Mouse (Mus musculus): ENCODE results near the gene Rps5. TPM values are rescaled to one million over a fixed set of nuclear protein-coding genes. Genes with fewer than 3 reads are reported as not detected.

Rps5 gene
- polyA plus RNA-seq, 1 experiment from 2014 or later = 950 TPM

- peak overlapping the region; percentile 57 for H3K4me3 ChIP-seq (ENCODE audit: low read length)
- H3K9me3 ChIP-seq (ENCODE audit: control insufficient read depth, low read length) = no peaks in the 10 kb centered on the region
- ATAC-seq (ENCODE audit: low read depth) = peak; percentile 98
- peak overlapping the region; percentile 75 for H3K9ac ChIP-seq (ENCODE audit: low read length)
- WGBS = 7% methylated on average over 35 of the region's 35 CpGs
- H3K4me2 ChIP-seq (ENCODE audit: low read depth, low read length) = peak overlapping the region; percentile 86
- H3K27me3 ChIP-seq (ENCODE audit: control insufficient read depth, insufficient read depth, low read depth, low read length) = no peaks in the 10 kb centered on the region
- H3K4me1 ChIP-seq (replicated peaks; ENCODE audit: control insufficient read depth, insufficient read depth, low read length) = peaks cover 12% of the 10 kb centered on the region
- no peaks in the 10 kb centered on the region for H3K36me3 ChIP-seq (ENCODE audit: control insufficient read depth, insufficient read depth, low read length)
- peak overlapping the region; percentile 82 for H3K27ac ChIP-seq (ENCODE audit: low read length)
Measured at GRCm38 (mm10) chr7:12949032-12949871, 27.2 kb downstream of the Rps5 start.

- no peaks in the 10 kb centered on the region for H3K9me3 ChIP-seq (ENCODE audit: control insufficient read depth, low read length)
- no peaks in the 10 kb centered on the region for H3K36me3 ChIP-seq (ENCODE audit: control insufficient read depth, insufficient read depth, low read length)
- H3K4me1 ChIP-seq (replicated peaks; ENCODE audit: control insufficient read depth, insufficient read depth, low read length) = peaks cover 12% of the 10 kb centered on the region
- peak overlapping the region; percentile 82 for H3K27ac ChIP-seq (ENCODE audit: low read length)
- peak overlapping the region; percentile 57 for H3K4me3 ChIP-seq (ENCODE audit: low read length)
- peak overlapping the region; percentile 86 for H3K4me2 ChIP-seq (ENCODE audit: low read depth, low read length)
- no peak; the same call in 1 of the 2 replicates for ATAC-seq (ENCODE audit: low read depth)
- WGBS = 3% methylated on average over 16 of the region's 16 CpGs
- no peaks in the 10 kb centered on the region for H3K27me3 ChIP-seq (ENCODE audit: control insufficient read depth, insufficient read depth, low read depth, low read length)
- H3K9ac ChIP-seq (ENCODE audit: low read length) = peak overlapping the region; percentile 75
Measured at GRCm38 (mm10) chr7:12949872-12950229, 27.8 kb downstream of the Rps5 start.

- H3K4me2 ChIP-seq (ENCODE audit: low read depth, low read length) = no peak overlapping the region
- H3K36me3 ChIP-seq (ENCODE audit: control insufficient read depth, insufficient read depth, low read length) = no peaks in the 10 kb centered on the region
- no peak overlapping the region for H3K27ac ChIP-seq (ENCODE audit: low read length)
- H3K27me3 ChIP-seq (ENCODE audit: control insufficient read depth, insufficient read depth, low read depth, low read length) = no peaks in the 10 kb centered on the region
- no peak for ATAC-seq (ENCODE audit: low read depth)
- no peak overlapping the region for H3K9ac ChIP-seq (ENCODE audit: low read length)
- H3K9me3 ChIP-seq (ENCODE audit: control insufficient read depth, low read length) = no peaks in the 10 kb centered on the region
- peaks cover 8% of the 10 kb centered on the region for H3K4me1 ChIP-seq (replicated peaks; ENCODE audit: control insufficient read depth, insufficient read depth, low read length)
- 43% methylated on average over 3 of the region's 3 CpGs for WGBS
- no peak overlapping the region for H3K4me3 ChIP-seq (ENCODE audit: low read length)
Measured at GRCm38 (mm10) chr7:12954896-12955295, 32.8 kb downstream of the Rps5 start.

GRCm38 (mm10) chr7:12957511-12957910, 35.4 kb downstream of the Rps5 start:
- H3K4me1 ChIP-seq (replicated peaks; ENCODE audit: control insufficient read depth, insufficient read depth, low read length) = 0 out of 2 replicates have a peak, but pooled peaks cover 2% of the 10 kb centered on the region
- no peak for ATAC-seq (ENCODE audit: low read depth)
- H3K9ac ChIP-seq (ENCODE audit: low read length) = no peak overlapping the region
- WGBS = 64% methylated on average over 5 of the region's 5 CpGs
- no peak overlapping the region for H3K4me2 ChIP-seq (ENCODE audit: low read depth, low read length)
- no peak overlapping the region for H3K4me3 ChIP-seq (ENCODE audit: low read length)
- H3K36me3 ChIP-seq (ENCODE audit: control insufficient read depth, insufficient read depth, low read length) = no peaks in the 10 kb centered on the region
- H3K27me3 ChIP-seq (ENCODE audit: control insufficient read depth, insufficient read depth, low read depth, low read length) = no peaks in the 10 kb centered on the region
- H3K9me3 ChIP-seq (ENCODE audit: control insufficient read depth, low read length) = no peaks in the 10 kb centered on the region
- no peak overlapping the region for H3K27ac ChIP-seq (ENCODE audit: low read length)

GRCm38 (mm10) chr7:12958948-12959347, 36.9 kb downstream of the Rps5 start:
- WGBS = 71% methylated on average over 4 of the region's 4 CpGs
- 0 out of 2 replicates have a peak, but pooled peaks cover 2% of the 10 kb centered on the region for H3K4me1 ChIP-seq (replicated peaks; ENCODE audit: control insufficient read depth, insufficient read depth, low read length)
- no peak overlapping the region for H3K4me2 ChIP-seq (ENCODE audit: low read depth, low read length)
- no peak overlapping the region for H3K4me3 ChIP-seq (ENCODE audit: low read length)
- no peaks in the 10 kb centered on the region for H3K9me3 ChIP-seq (ENCODE audit: control insufficient read depth, low read length)
- no peaks in the 10 kb centered on the region for H3K27me3 ChIP-seq (ENCODE audit: control insufficient read depth, insufficient read depth, low read depth, low read length)
- ATAC-seq (ENCODE audit: low read depth) = no peak
- no peak overlapping the region for H3K27ac ChIP-seq (ENCODE audit: low read length)
- H3K9ac ChIP-seq (ENCODE audit: low read length) = no peak overlapping the region
- H3K36me3 ChIP-seq (ENCODE audit: control insufficient read depth, insufficient read depth, low read length) = no peaks in the 10 kb centered on the region

- H3K36me3 ChIP-seq (ENCODE audit: control insufficient read depth, insufficient read depth, low read length) = no peaks in the 10 kb centered on the region
- no peak overlapping the region for H3K27ac ChIP-seq (ENCODE audit: low read length)
- no peak overlapping the region for H3K4me3 ChIP-seq (ENCODE audit: low read length)
- 16% methylated on average over 4 of the region's 4 CpGs for WGBS
- no peak overlapping the region for H3K9ac ChIP-seq (ENCODE audit: low read length)
- no peaks in the 10 kb centered on the region for H3K27me3 ChIP-seq (ENCODE audit: control insufficient read depth, insufficient read depth, low read depth, low read length)
- H3K4me1 ChIP-seq (replicated peaks; ENCODE audit: control insufficient read depth, insufficient read depth, low read length) = 0 out of 2 replicates have a peak, but pooled peaks cover 2% of the 10 kb centered on the region
- no peaks in the 10 kb centered on the region for H3K9me3 ChIP-seq (ENCODE audit: control insufficient read depth, low read length)
- ATAC-seq (ENCODE audit: low read depth) = no peak
- no peak overlapping the region for H3K4me2 ChIP-seq (ENCODE audit: low read depth, low read length)
Measured at GRCm38 (mm10) chr7:12959718-12960117, 37.6 kb downstream of the Rps5 start.

GRCm38 (mm10) chr7:12961511-12962141, 39.5 kb downstream of the Rps5 start:
- Histone ChIP-seq H3K4me3 (ENCODE audit: low read length) (peak overlapping the region; percentile 58), H3K27me3 (ENCODE audit: control insufficient read depth, insufficient read depth, low read depth, low read length) (no peaks in the 10 kb centered on the region), H3K9ac (ENCODE audit: low read length) (peak overlapping the region; percentile 77), H3K9me3 (ENCODE audit: control insufficient read depth, low read length) (no peaks in the 10 kb centered on the region), H3K27ac (ENCODE audit: low read length) (peak overlapping the region; percentile 88), H3K36me3 (ENCODE audit: control insufficient read depth, insufficient read depth, low read length) (no peaks in the 10 kb centered on the region), H3K4me1 (replicated peaks; ENCODE audit: control insufficient read depth, insufficient read depth, low read length) (peaks cover 10% of the 10 kb centered on the region), H3K4me2 (ENCODE audit: low read depth, low read length) (peak overlapping the region; percentile 74)
- ATAC-seq (ENCODE audit: low read depth) = peak; percentile 66
- 1% methylated on average over 29 of the region's 29 CpGs for WGBS

GRCm38 (mm10) chr7:12965678-12966091, 43.6 kb downstream of the Rps5 start, which contains the start of gene Zfp324:
Gene Zfp324, plus strand, starts transcription at chr7:12965838.
- peak within 1 kb of the TSS; percentile 63 for H3K4me2 ChIP-seq (ENCODE audit: low read depth, low read length)
- H3K27ac ChIP-seq (ENCODE audit: low read length) = peak within 1 kb of the TSS; percentile 87
- H3K36me3 ChIP-seq (ENCODE audit: control insufficient read depth, insufficient read depth, low read length) = peaks cover 15% of the 10 kb centered on the region
- peak within 1 kb of the TSS; percentile 84 for H3K4me3 ChIP-seq (ENCODE audit: low read length)
- no peaks in the 10 kb centered on the region for H3K9me3 ChIP-seq (ENCODE audit: control insufficient read depth, low read length)
- 0% methylated on average over 23 of the region's 23 CpGs for WGBS
- peaks cover 16% of the 10 kb centered on the region for H3K4me1 ChIP-seq (replicated peaks; ENCODE audit: control insufficient read depth, insufficient read depth, low read length)
- H3K27me3 ChIP-seq (ENCODE audit: control insufficient read depth, insufficient read depth, low read depth, low read length) = no peaks in the 10 kb centered on the region
- ATAC-seq (ENCODE audit: low read depth) = peak; percentile 92
- H3K9ac ChIP-seq (ENCODE audit: low read length) = peak within 1 kb of the TSS; percentile 95

GRCm38 (mm10) chr7:12966104-12966845, 44.2 kb downstream of the Rps5 start:
- H3K9ac ChIP-seq (ENCODE audit: low read length) = peak overlapping the region; percentile 95
- H3K36me3 ChIP-seq (ENCODE audit: control insufficient read depth, insufficient read depth, low read length) = peaks cover 21% of the 10 kb centered on the region
- ATAC-seq (ENCODE audit: low read depth) = peak; percentile 67
- H3K27me3 ChIP-seq (ENCODE audit: control insufficient read depth, insufficient read depth, low read depth, low read length) = no peaks in the 10 kb centered on the region
- H3K4me2 ChIP-seq (ENCODE audit: low read depth, low read length) = peak overlapping the region; percentile 63
- peak overlapping the region; percentile 84 for H3K4me3 ChIP-seq (ENCODE audit: low read length)
- H3K9me3 ChIP-seq (ENCODE audit: control insufficient read depth, low read length) = no peaks in the 10 kb centered on the region
- peaks cover 13% of the 10 kb centered on the region for H3K4me1 ChIP-seq (replicated peaks; ENCODE audit: control insufficient read depth, insufficient read depth, low read length)
- H3K27ac ChIP-seq (ENCODE audit: low read length) = peak overlapping the region; percentile 87
- WGBS = under 1% methylated on average over 27 of the region's 29 CpGs

Data from lung, embryonic 16.5 days (tissue).